Mouse (Mus musculus) c-Kit-positive CD71-positive TER-119-negative erythroid progenitor cells, embryonic 14.5 days (primary cell): ENCODE data around the gene Gm5414.

Experiments used
- DNase-seq: peaks from one replicate; pipeline ENCODE4 v3.0.0-alpha.2; 2013; ENCODE audit warnings: low read depth

The Gm5414 gene

DNA sequence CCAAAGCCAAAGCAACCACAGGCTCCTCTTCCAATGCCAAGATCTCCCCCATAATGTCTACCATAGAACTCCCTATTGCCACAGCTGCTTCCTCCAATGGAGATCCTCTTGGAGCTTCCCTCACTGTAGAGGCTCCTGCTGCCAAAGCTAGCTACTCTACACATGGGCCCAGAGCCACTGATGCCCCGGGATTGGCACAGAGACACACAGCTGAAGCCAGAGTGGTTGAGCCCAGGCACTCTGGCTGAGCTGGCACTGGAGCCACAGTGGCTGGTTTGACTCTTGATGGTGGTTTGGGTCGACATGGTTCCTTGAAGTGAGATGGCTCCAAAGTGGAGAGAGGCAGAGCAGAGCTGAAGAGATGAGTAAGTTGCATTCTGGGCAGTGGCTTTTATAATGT, at the start of gene Gm5414:
TSS of gene Gm5414 (minus strand) at position 305 of the 400 bp plus-strand sequence.
- DNase-seq = no peak

DNA sequence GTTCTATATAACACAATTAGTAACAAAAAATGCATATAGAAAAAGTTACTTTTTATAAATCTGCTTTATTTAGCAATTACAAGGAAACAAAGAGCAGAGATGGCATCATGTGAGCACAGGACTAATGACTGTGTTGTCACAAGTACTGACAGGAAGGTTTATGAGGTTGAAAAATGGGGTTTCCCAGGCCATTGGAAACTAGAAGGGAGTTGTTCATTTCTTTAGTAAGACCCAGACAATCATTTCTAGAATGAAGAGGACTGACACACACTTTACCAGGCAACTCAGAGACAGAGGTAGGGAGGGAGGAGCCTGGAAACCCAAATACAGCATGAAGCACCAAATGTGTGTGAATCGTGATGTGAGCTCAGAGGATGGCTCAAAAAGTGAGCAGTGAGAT, 48.0 kb upstream of the Gm5414 start:
- no peak for DNase-seq

DNA sequence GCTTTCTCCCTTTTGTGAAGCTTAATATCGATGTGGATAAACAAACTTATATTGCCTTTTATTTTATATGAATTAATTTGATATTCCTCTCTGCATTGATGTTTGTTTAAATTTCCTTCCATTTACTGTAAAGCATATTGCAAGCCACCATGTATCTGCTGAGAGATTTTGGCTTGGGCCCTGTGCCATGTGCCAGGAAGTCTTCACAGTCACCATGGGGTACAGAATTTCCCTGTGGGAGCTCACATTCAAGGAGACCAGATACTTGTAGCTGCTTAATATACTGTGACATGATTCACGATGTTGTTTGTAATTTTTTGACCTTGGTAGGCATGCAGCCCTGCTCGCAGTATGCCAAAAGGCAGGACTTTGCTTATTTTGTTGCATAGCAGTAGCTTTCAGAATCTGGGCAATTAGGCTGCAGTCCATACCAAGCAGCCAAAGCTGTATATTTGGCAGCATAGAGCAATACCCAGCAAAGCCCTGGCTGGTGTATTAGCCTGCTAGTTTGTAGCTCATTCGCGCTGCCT, 24.8 kb upstream of the Gm5414 start:
- no peak for DNase-seq

DNA sequence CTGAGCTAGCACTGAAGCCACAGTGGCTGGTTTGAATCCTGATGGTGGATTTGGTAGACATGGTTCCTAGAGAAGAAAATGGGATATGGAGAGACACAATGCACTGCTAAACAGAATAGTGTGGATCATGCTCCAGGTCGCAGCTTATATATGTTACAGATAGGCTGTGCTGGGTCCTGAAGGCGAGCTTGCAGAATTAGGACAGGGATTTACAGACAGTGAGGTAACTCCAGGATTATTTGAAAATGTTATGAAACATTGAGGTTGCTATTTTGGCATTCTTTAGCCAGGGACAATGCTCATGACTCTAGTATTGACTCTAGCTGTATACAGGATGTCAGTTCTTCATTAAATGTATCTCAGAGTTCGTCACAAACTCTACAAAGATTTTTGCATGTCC, 19.3 kb upstream of the Gm5414 start, which contains the start of gene Gm5478:
TSS of gene Gm5478 (minus strand) at position 101 of the 400 bp plus-strand sequence.
- no peak for DNase-seq

DNA sequence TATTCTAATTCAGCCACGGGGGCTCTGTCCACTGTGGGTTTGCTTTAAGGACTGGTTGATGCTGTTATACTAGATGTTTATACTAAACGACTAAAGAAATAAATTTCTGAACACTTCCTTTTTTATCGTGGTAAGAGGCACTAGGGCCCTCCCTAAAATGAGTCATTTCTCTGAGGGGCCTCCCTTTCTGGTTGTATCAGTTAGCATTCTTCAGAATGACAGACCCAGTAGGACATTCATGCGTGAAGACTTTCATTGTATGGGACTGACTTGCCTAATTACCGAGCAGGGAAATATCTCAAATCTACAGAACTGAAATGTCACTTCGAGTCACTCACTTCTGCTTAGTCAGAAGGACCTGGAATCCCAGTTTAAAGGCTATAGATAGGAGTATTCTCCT, 28.9 kb downstream of the Gm5414 start:
- no peak for DNase-seq

DNA sequence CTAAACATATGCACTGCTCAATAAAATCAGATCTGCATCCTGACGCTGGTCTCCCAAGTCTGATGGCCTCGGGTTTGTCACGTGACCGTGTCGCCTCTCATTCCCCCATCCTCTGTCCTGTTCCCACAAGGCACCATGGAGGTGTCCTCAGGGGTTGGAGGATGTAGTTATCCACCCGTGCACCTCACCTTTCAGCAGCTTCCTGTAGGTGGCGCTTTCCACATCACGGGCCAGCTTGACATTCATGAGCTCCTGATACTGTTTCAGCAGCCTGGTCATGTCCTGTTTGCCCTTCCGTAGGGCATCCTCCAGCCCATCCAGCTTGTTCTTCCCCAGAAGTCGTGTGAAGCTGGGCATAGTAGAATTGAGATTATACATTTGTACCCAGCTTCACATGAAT, 39.8 kb downstream of the Gm5414 start:
- DNase-seq = peak; percentile 4

DNA sequence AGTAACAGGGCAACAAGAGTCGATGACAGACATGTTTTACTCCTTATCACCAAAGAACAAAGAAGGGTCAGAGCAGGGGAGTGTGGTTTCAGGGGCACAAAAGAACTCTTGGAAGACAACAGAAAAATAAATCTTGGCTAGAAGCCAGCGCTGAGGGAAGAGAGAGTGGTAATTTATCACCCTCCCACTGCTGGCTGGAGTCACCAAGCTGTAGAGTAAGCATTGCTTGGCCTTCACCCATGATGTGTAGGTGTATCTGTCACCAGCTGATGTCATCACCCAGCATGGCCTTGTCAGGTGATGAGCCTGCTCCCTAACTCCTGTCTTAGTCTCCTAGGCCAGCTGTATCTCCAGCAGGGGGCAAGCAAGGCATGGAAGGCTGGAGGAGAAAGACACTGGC, 43.5 kb downstream of the Gm5414 start:
- DNase-seq = no peak

DNA sequence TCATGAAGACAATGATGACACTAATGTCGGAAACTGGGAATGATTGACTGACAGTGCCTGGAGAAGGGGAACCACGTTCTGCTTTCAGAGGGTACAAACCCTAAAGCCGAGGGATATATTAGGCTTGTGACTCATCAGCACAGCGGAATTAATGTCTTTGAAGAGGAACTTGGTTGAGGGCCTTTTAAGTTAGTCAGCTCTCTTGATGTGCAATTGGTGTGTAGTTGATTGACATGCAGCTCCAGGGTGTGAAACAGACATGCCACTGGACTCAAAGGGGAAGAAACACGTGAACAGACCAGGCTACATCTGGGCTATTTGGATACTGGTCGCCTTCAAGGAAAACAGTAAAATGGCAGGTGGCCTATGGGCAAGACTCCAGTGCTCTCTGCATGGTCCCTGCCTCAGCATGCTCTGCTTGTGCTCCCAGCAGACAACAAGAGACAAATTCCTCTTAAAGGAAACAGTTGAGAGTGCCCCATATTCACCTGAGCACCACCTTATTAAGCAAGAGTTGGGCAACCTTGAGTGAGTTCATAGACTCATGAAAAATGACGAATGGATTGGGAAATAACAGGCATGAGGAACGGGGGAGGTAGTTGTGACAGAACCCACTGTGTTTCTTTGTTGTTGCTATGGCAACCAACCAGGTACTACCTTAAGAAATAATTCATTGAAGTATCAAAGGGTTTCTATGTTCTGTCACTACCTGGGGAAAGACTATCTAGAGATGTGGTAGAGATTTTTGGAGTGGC, 44.6 kb downstream of the Gm5414 start:
- no peak for DNase-seq

DNA sequence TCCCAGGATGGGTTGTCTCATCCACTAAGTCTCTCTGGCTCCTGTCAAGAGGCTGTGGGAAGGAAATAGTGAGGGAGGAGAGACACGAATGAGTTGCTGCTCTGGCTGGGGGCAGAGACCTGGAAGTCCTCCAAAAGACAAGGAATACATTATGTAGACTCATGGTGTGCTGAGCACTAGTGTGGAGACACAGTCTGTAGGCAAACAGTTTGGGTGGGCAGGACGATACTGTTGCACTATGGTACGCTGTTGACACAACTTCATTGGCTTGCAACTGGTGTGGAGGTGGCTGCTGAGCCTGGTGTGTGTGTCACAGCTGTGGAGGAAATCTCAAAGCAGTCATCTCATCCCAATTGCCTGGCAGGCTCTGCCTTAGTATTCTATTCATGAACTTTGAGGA, 46.3 kb downstream of the Gm5414 start:
- DNase-seq = no peak

DNA sequence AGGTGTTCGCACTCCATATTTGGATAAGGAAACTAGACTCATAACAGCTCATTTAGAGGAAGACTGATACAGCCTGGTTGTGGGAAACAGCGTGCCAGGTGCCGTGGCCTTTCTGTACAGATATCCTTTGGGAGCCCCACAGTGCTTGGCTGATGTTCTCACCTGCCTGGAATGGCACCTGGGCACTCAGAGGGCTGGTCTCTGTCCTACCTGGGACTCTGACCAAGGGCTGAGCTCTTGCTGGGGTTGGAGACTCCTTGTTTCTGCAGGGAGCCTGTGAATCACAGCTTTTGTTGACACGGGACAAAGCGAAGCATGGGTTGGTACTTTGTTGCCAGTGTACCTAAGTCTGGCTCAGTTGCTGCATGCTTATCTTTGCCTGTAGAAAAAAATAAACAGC, 52.5 kb downstream of the Gm5414 start:
- DNase-seq = no peak
